Mouse (Mus musculus) kidney, adult 2 months (tissue): ENCODE data around the gene Slit3.

Experiments
- CTCF ChIP-seq: fragments of 200-500 bp; conservative IDR thresholded peaks from 2 replicates; pipeline ENCODE4 v1.5.1; 2011; ENCODE audit warnings: low read depth, mild to moderate bottlenecking, control low read depth, low read length, moderate library complexity, mixed read lengths; ENCODE audit not compliant: insufficient read depth, insufficient read length
- POLR2A ChIP-seq: fragments of 200-500 bp; IDR thresholded peaks from one replicate; pipeline ENCODE4 v1.6.1; 2011; ENCODE audit warnings: low read depth, low read length, control low read depth

- TF ChIP-seq CTCF, result no peak
- no peak for TF ChIP-seq POLR2A
These were observed 476.9 kb downstream of the Slit3 start for GRCm38 (mm10) chr11:35597882-35598281.
